Mouse (Mus musculus) megakaryocyte, embryonic 14.5 days (primary cell): ENCODE measurements around the gene Cdc42bpb. TPM values are rescaled to one million over a fixed set of nuclear protein-coding genes. Genes with fewer than 3 reads are reported as not detected.

ENCODE experiments used
- H3K27me3 ChIP-seq: replicated peaks from 2 replicates; pipeline ENCODE3; 2012; ENCODE audit warnings: inconsistent platforms
- H3K36me3 ChIP-seq: replicated peaks from 2 replicates; pipeline ENCODE3; 2012; ENCODE audit warnings: low read length, inconsistent platforms, mixed read lengths
- H3K4me1 ChIP-seq: 2 replicates; pipeline ENCODE4 v1.6.1; 2012; ENCODE audit warnings: inconsistent platforms
- H3K4me3 ChIP-seq: replicated peaks from 2 replicates; pipeline ENCODE3; 2012; ENCODE audit warnings: moderate library complexity, mild to moderate bottlenecking, inconsistent platforms
- H3K9me3 ChIP-seq: 2 replicates; pipeline ENCODE4 v1.6.1; 2012; ENCODE audit warnings: inconsistent platforms
- FLI1 ChIP-seq: IDR thresholded peaks from 2 replicates; pipeline ENCODE4 v1.6.1; 2012; ENCODE audit warnings: low read length, inconsistent platforms, mixed read lengths
- GATA1 ChIP-seq: IDR thresholded peaks from 3 replicates; pipeline ENCODE4 v1.6.1; 2012; ENCODE audit warnings: mixed read lengths, low read length, inconsistent platforms, borderline replicate concordance
- polyA plus RNA-seq: library from polyadenylated mRNA; stranded (reverse); fragments of >175 nt; gene quantifications from 2 replicates; pipeline ENCODE4 v1.2.3, GENCODE M21; 2012; ENCODE audit warnings: low replicate concordance; ENCODE audit not compliant: insufficient read depth

The Cdc42bpb gene
- polyA plus RNA-seq, 1 experiment, result 113 TPM

- peak within 1 kb of the TSS; percentile 89 for H3K4me3 ChIP-seq
- TF ChIP-seq FLI1 (no peak), GATA1 (no peak)
- peaks cover 5% of the 10 kb centered on the region for H3K36me3 ChIP-seq
- H3K4me1 ChIP-seq, result peaks cover 81% of the 10 kb centered on the region
- no peaks in the 10 kb centered on the region for H3K9me3 ChIP-seq
- H3K27me3 ChIP-seq, result peaks cover 51% of the 10 kb centered on the region
These were observed 39.6 kb upstream of the Cdc42bpb start, which contains the start of gene Exoc3l4 for GRCm38 (mm10) chr12:111416921-111417779. Gene Exoc3l4, plus strand, starts transcription at chr12:111417017.

- H3K9me3 ChIP-seq, result no peaks in the 10 kb centered on the region
- no peak for TF ChIP-seq FLI1
- no peak for TF ChIP-seq GATA1
- H3K4me3 ChIP-seq, result peak overlapping the region; percentile 84
These were observed 35.8 kb upstream of the Cdc42bpb start for GRCm38 (mm10) chr12:111413300-111413699.

DNA sequence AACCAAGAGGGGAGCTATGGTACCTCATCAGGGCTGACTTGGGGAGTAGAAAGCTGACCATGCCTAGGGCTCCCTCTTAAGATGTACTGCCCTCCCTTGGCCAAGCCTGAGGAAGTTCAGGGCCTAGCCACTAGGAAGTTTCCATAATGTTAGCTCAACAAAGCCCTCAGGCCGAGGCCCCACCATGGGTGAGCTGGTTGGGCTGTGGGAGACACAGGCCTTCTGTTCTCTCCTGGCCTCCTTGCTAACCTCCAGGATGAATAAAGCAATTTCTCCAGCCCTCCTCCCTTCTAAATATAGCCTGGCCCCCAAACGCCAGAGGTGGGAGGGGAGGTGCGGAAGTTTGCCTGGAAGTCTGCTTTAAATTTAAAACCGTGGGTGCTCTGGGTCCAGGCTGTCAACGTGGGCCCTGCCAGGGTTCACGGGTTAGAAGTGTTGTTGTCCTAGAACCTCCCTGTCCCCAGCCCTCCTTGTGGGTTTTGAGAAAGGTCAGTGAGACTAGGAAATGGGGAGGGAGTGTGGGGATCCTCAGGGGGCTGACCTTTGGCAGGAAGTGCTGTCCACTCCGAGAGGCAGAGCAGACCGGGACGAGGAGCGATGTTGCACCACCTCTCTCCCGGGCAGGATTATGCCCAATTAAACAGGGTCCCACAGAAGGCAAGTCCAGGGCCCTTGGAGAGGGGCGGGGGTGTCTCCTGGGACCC lies 35.2 kb upstream of the Cdc42bpb start:
- TF ChIP-seq FLI1, result no peak
- no peak for TF ChIP-seq GATA1
- Histone ChIP-seq H3K27me3 (peaks cover 76% of the 10 kb centered on the region), H3K4me3 (peak overlapping the region; percentile 84), H3K36me3 (no peaks in the 10 kb centered on the region), H3K9me3 (no peaks in the 10 kb centered on the region), H3K4me1 (peaks cover 66% of the 10 kb centered on the region)

More at GRCm38 (mm10) chr12:111413300-111413699, 35.8 kb upstream of the Cdc42bpb start:
- Histone ChIP-seq H3K27me3 (peaks cover 75% of the 10 kb centered on the region), H3K4me1 (peaks cover 66% of the 10 kb centered on the region), H3K36me3 (no peaks in the 10 kb centered on the region)

DNA sequence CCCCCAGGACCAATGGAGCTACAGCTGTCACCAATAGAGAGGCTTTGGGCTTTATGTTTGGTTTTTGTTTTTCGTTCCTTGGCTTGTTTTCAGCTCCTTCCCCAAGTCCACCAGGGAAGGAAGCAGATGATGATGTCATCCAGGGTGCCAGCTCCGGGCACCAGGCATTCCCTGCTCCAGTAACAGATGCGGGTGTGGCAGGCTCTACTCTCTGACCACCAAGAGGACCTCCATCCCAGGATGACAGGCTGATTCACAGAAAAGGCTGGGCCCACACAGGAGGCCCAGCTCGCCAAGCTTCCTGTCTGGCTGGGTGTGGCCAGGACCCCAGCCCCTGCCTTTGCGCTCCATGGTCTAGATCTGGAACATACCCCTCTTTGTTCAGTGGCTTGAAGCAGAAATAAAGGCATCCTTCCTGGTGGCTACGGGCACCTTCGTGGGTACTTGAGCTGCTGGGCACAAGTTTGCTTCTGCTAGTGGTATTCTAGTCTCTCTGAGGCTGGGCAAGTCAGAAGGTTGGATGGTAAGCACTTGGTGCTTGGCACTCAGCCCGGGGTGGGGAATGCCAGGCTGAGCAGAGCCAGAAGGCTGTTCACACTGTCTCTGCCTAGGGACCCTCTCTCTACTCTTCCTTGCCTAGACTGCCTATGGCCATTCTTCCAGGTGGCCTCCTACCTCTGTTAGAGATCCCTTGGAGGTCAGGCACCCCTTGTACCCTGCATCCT lies 34.3 kb upstream of the Cdc42bpb start:
- no peaks in the 10 kb centered on the region for H3K9me3 ChIP-seq
- TF ChIP-seq FLI1, result no peak
- no peak for TF ChIP-seq GATA1
- no peak overlapping the region for H3K4me3 ChIP-seq
- H3K27me3 ChIP-seq, result peaks cover 79% of the 10 kb centered on the region
- H3K36me3 ChIP-seq, result no peaks in the 10 kb centered on the region
- H3K4me1 ChIP-seq, result peaks cover 61% of the 10 kb centered on the region

DNA sequence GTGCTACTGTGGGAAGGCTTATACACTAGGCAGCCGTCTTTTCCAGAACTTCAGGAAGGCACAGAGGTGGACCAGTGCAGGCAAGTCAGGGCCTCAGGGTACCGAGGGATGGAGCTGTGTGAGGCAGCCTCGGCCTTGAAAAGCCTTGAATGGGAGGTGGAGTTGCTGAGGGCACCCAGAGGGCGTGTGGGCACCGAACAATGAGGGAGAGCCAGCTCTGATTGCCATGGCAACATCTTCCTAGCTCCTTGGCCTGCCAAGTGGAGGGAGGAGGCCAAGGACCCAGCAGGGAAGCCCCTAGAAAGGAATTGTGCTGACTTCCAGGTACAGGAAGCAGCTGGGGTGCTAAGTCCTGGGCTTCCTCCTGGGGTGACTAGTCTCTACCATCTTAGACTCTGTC lies 32.1 kb upstream of the Cdc42bpb start:
- TF ChIP-seq FLI1 (no peak), GATA1 (no peak)

DNA sequence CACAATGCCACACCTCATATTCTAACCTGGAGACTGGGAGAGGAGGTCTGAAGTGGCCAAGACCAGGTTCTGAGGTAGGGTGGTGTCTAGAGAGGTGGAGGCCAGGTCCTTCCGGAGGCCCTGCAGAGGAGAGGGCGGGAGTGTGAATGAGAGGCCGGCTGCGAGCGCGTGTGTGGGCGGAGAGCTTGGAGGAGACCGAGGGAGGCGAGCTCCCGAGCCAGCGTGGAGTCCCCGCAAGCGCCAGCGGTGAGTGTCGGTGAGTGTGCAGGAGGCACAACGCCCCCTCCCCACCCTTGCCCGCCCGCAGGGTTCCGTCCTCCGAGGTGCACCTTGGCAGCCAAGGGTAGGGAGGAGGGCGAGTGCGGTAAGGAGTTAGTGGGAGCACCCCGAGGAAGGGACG lies 29.1 kb upstream of the Cdc42bpb start, which contains the start of gene Lbhd2:
Gene Lbhd2 (plus strand): TSS at position 188 of the 400 bp plus-strand sequence.
- TF ChIP-seq FLI1, result no peak
- no peak for TF ChIP-seq GATA1
- peaks cover 85% of the 10 kb centered on the region for H3K27me3 ChIP-seq
- H3K36me3 ChIP-seq, result no peaks in the 10 kb centered on the region
- H3K4me1 ChIP-seq, result peaks cover 43% of the 10 kb centered on the region
- no peaks in the 10 kb centered on the region for H3K9me3 ChIP-seq
- H3K4me3 ChIP-seq, result peak within 1 kb of the TSS; percentile 46

More for the DNA sequence above, 32.1 kb upstream of the Cdc42bpb start:
- H3K4me3 ChIP-seq, result no peak overlapping the region
- H3K9me3 ChIP-seq, result no peaks in the 10 kb centered on the region
- peaks cover 82% of the 10 kb centered on the region for H3K27me3 ChIP-seq
- H3K4me1 ChIP-seq, result peaks cover 63% of the 10 kb centered on the region
- H3K36me3 ChIP-seq, result no peaks in the 10 kb centered on the region

- Histone ChIP-seq H3K9me3 (no peaks in the 10 kb centered on the region), H3K4me1 (peaks cover 48% of the 10 kb centered on the region), H3K27me3 (peaks cover 78% of the 10 kb centered on the region), H3K4me3 (no peak overlapping the region), H3K36me3 (no peaks in the 10 kb centered on the region)
- no peak for TF ChIP-seq GATA1
- TF ChIP-seq FLI1, result no peak
These were observed 27.4 kb upstream of the Cdc42bpb start for GRCm38 (mm10) chr12:111404880-111405279.

DNA sequence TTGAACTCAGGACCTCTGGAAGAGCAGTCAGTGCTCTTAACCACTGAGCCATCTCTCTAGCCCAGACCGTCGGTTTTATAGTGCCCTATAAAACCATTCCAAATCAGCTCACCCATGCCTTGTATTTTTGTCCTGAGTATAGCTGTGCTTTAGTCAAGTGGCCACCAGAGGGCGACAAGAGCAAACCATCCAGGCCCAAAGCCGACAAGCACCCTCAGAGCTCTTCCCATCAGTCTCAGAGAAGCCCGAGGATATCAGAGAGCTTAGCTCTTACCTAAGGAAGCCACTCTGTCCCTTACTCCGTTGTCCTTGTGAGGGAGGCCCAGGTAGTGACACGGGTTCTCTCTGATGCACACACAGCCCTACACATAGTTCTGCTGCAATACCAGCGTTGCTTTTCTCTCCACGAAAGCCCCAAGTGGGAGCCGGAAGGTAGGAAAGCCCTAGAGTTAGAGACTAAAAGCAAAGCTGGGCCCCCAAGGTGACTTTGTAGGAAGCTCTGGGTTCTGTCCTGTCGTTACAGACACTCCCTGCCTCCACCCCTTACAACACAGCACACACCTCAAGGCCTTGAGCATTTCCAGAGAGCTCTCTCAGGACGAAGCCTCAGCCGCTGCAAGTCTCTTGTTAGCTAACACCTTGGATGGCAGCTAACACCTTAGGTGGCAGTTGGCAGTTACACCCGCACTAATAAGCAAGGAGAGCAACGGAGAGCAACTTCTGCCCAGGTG lies 24.1 kb upstream of the Cdc42bpb start:
- TF ChIP-seq FLI1 (no peak), GATA1 (no peak)
- Histone ChIP-seq H3K27me3 (peaks cover 76% of the 10 kb centered on the region), H3K4me3 (peak overlapping the region; percentile 74), H3K4me1 (peaks cover 40% of the 10 kb centered on the region), H3K36me3 (no peaks in the 10 kb centered on the region), H3K9me3 (no peaks in the 10 kb centered on the region)

- peaks cover 12% of the 10 kb centered on the region for H3K9me3 ChIP-seq
- H3K4me1 ChIP-seq, result peaks cover 32% of the 10 kb centered on the region
- TF ChIP-seq GATA1 (no peak), FLI1 (no peak)
- peaks cover 72% of the 10 kb centered on the region for H3K27me3 ChIP-seq
- H3K36me3 ChIP-seq, result no peaks in the 10 kb centered on the region
- H3K4me3 ChIP-seq, result no peak overlapping the region
These were observed 19.5 kb upstream of the Cdc42bpb start for GRCm38 (mm10) chr12:111396997-111397396.
